Mouse (Mus musculus): ENCODE measurements around the gene Pkm. TPM values are rescaled to one million over a fixed set of nuclear protein-coding genes. Genes with fewer than 3 reads are reported as not detected.
A peak's percentile ranks its signal among the peaks of the same experiment; 100 is the strongest.

The Pkm gene
- 1,000 to 10,000 TPM; 1,087 to 1,168 TPM for total RNA-seq (2021)

GRCm38 (mm10) chr9:59655958-59656634, at the start of gene Pkm:
Pkm (plus strand) TSS chr9:59656368.
- peak; percentile 96 for DNase-seq
- intact Hi-C loops (cut with DNase I): loop anchor here (2.0 to 5.0 kb wide), 4 partner anchors 37 to 1073 kb away; partner anchors contain the start of genes Arih1, Myo9a, Nptn and Senp8

- DNase-seq: no peak
- intact Hi-C loops (cut with DNase I): no loop called here
These were observed 45.2 kb upstream of the Pkm start for GRCm38 (mm10) chr9:59610950-59611349.

GRCm38 (mm10) chr9:59615797-59616196, 40.4 kb upstream of the Pkm start:
- no peak for DNase-seq
- intact Hi-C loops (cut with DNase I): loop anchor here (5.0 kb wide), 1 partner anchor 128 kb away; the partner anchor contains the start of gene Arih1

- peak; percentile 99 to 100 for DNase-seq
- intact Hi-C loops (cut with DNase I): loop anchor here (5.0 kb wide), 1 partner anchor 129 kb away; the partner anchor contains the start of gene Arih1
These were observed 39.4 kb upstream of the Pkm start, which contains the start of gene Parp6 for GRCm38 (mm10) chr9:59616622-59617306. Parp6 (plus strand) TSS chr9:59617284.

GRCm38 (mm10) chr9:59617307-59617973, 38.7 kb upstream of the Pkm start:
- intact Hi-C loops (cut with DNase I): loop anchor here (5.0 kb wide), 1 partner anchor 130 kb away; the partner anchor contains the start of gene Arih1
- no peak for DNase-seq

- DNase-seq: no peak
- intact Hi-C loops (cut with DNase I): loop anchor here (5.0 kb wide), 1 partner anchor 39 kb away; no protein-coding TSS in a partner anchor
These were observed 17.8 kb upstream of the Pkm start for GRCm38 (mm10) chr9:59638372-59638771.

GRCm38 (mm10) chr9:59639936-59640335, 16.2 kb upstream of the Pkm start:
- intact Hi-C loops (cut with DNase I): loop anchor here (5.0 kb wide), 1 partner anchor 37 kb away; no protein-coding TSS in a partner anchor
- no peak for DNase-seq

GRCm38 (mm10) chr9:59641320-59641719, 14.8 kb upstream of the Pkm start:
- intact Hi-C loops (cut with DNase I): no loop called here
- no peak for DNase-seq

GRCm38 (mm10) chr9:59649911-59650310, 6.3 kb upstream of the Pkm start:
- no peak for DNase-seq
- intact Hi-C loops (cut with DNase I): no loop called here

- no peak for DNase-seq
- intact Hi-C loops (cut with DNase I): no loop called here
These were observed 2.8 kb upstream of the Pkm start for GRCm38 (mm10) chr9:59653371-59653770.

- no peak for DNase-seq
- intact Hi-C loops (cut with DNase I): no loop called here
These were observed 1.7 kb upstream of the Pkm start for GRCm38 (mm10) chr9:59654450-59654983.

- DNase-seq: peak; percentile 71
- intact Hi-C loops (cut with DNase I): loop anchor here (2.0 to 5.0 kb wide), 4 partner anchors 38 to 1074 kb away; partner anchors contain the start of genes Arih1, Myo9a, Nptn and Senp8
These were observed 758 bp downstream of the Pkm start for GRCm38 (mm10) chr9:59656635-59657617.

GRCm38 (mm10) chr9:59658146-59658545, 2.0 kb downstream of the Pkm start:
- no peak for DNase-seq
- intact Hi-C loops (cut with DNase I): loop anchor here (5.0 kb wide), 2 partner anchors 94 to 171 kb away; partner anchors contain the start of genes Arih1, Myo9a and Senp8

- peak; percentile 83 to 84 for DNase-seq
- intact Hi-C loops (cut with DNase I): loop anchor here (2.0 to 5.0 kb wide), 3 partner anchors 15 to 172 kb away; partner anchors contain the start of genes Arih1, Myo9a and Senp8
These were observed 3.2 kb downstream of the Pkm start for GRCm38 (mm10) chr9:59659036-59660026.

GRCm38 (mm10) chr9:59660421-59660820, 4.3 kb downstream of the Pkm start:
- intact Hi-C loops (cut with DNase I): loop anchor here (2.0 kb wide), 1 partner anchor 14 kb away; no protein-coding TSS in a partner anchor
- peak in 1 of 2 experiments; percentile 52 for DNase-seq

GRCm38 (mm10) chr9:59661298-59661975, 5.3 kb downstream of the Pkm start:
- intact Hi-C loops (cut with DNase I): loop anchor here (2.0 kb wide), 1 partner anchor 13 kb away; no protein-coding TSS in a partner anchor

GRCm38 (mm10) chr9:59663226-59663625, 7.1 kb downstream of the Pkm start:
- intact Hi-C loops (cut with DNase I): no loop called here
- DNase-seq: no peak

More at GRCm38 (mm10) chr9:59661298-59661975, 5.3 kb downstream of the Pkm start:
- no peak for DNase-seq
